Mouse (Mus musculus): Measurements from ENCODE around the gene Flywch2. TPM values are rescaled to one million over a fixed set of nuclear protein-coding genes. Genes with fewer than 3 reads are reported as not detected.

Gene Flywch2
- polyA plus RNA-seq, 1 experiment from 2014 or later = 55.7 TPM

GRCm38 (mm10) chr17:23740136-23740584 is 45.7 kb downstream of the Flywch2 start:
- H3K27me3 ChIP-seq (ENCODE audit: control insufficient read depth, insufficient read depth, low read length) = peaks cover 78% of the 10 kb centered on the region
- H3K9ac ChIP-seq (ENCODE audit: low read length) = peak overlapping the region; percentile 58
- H3K4me1 ChIP-seq (ENCODE audit: control insufficient read depth, insufficient read depth, low read length) = peaks cover 12% of the 10 kb centered on the region
- H3K27ac ChIP-seq (replicated peaks; ENCODE audit: low read depth, low read length) = no peak overlapping the region
- H3K4me2 ChIP-seq (ENCODE audit: low read depth, severe bottlenecking) = peak overlapping the region; percentile 98
- 0 out of 2 replicates have a peak, but pooled peaks cover 3% of the 10 kb centered on the region for H3K36me3 ChIP-seq (ENCODE audit: control insufficient read depth, insufficient read depth, low read length)
- under 1% methylated on average over 46 of the region's 46 CpGs for WGBS
- peaks cover 4% of the 10 kb centered on the region; the same call in 1 of the 2 replicates for H3K9me3 ChIP-seq (ENCODE audit: control insufficient read depth, low read length)
- peak overlapping the region; percentile 64 for H3K4me3 ChIP-seq (ENCODE audit: low read depth, low read length)
- DNase-seq (ENCODE audit: low spot score) (peak; percentile 86), ATAC-seq (ENCODE audit: insufficient number of reproducible peaks, low FRiP score, low TSS enrichment, low read depth) (peak; percentile 67; the same call in 1 of the 2 replicates)

GRCm38 (mm10) chr17:23739202-23740135 is 46.4 kb downstream of the Flywch2 start:
- peak; percentile 65 for DNase-seq (ENCODE audit: low spot score)
- Histone ChIP-seq H3K4me2 (ENCODE audit: low read depth, severe bottlenecking) (peak overlapping the region; percentile 98), H3K27me3 (ENCODE audit: control insufficient read depth, insufficient read depth, low read length) (peaks cover 71% of the 10 kb centered on the region), H3K9ac (ENCODE audit: low read length) (peak overlapping the region; percentile 58), H3K9me3 (ENCODE audit: control insufficient read depth, low read length) (peaks cover 4% of the 10 kb centered on the region; the same call in 1 of the 2 replicates), H3K36me3 (ENCODE audit: control insufficient read depth, insufficient read depth, low read length) (0 out of 2 replicates have a peak, but pooled peaks cover 3% of the 10 kb centered on the region), H3K4me3 (ENCODE audit: low read depth, low read length) (peak overlapping the region; percentile 64), H3K27ac (replicated peaks; ENCODE audit: low read depth, low read length) (no peak overlapping the region), H3K4me1 (ENCODE audit: control insufficient read depth, insufficient read depth, low read length) (peaks cover 7% of the 10 kb centered on the region; the same call in 1 of the 2 replicates)
- ATAC-seq (ENCODE audit: insufficient number of reproducible peaks, low FRiP score, low TSS enrichment, low read depth) = peak; percentile 33; the same call in 1 of the 2 replicates
- 1% methylated on average over 48 of the region's 48 CpGs for WGBS

- 41% methylated on average over 2 of the region's 2 CpGs for WGBS
- Histone ChIP-seq H3K27ac (replicated peaks; ENCODE audit: low read depth, low read length) (no peak overlapping the region), H3K4me3 (ENCODE audit: low read depth, low read length) (peak overlapping the region; percentile 64), H3K36me3 (ENCODE audit: control insufficient read depth, insufficient read depth, low read length) (0 out of 2 replicates have a peak, but pooled peaks cover 5% of the 10 kb centered on the region), H3K27me3 (ENCODE audit: control insufficient read depth, insufficient read depth, low read length) (peaks cover 64% of the 10 kb centered on the region), H3K9me3 (ENCODE audit: control insufficient read depth, low read length) (peaks cover 4% of the 10 kb centered on the region; the same call in 1 of the 2 replicates), H3K4me2 (ENCODE audit: low read depth, severe bottlenecking) (peak overlapping the region; percentile 98; the same call in 1 of the 2 replicates), H3K4me1 (ENCODE audit: control insufficient read depth, insufficient read depth, low read length) (peaks cover 7% of the 10 kb centered on the region; the same call in 1 of the 2 replicates), H3K9ac (ENCODE audit: low read length) (no peak overlapping the region)
- ATAC-seq (ENCODE audit: insufficient number of reproducible peaks, low FRiP score, low TSS enrichment, low read depth) = no peak
- no peak for DNase-seq (ENCODE audit: low spot score)
Measured at GRCm38 (mm10) chr17:23738836-23739201, 47.1 kb downstream of the Flywch2 start.

GRCm38 (mm10) chr17:23737493-23738445 is 48.1 kb downstream of the Flywch2 start:
- DNase-seq (ENCODE audit: low spot score) (no peak), ATAC-seq (ENCODE audit: insufficient number of reproducible peaks, low FRiP score, low TSS enrichment, low read depth) (no peak)
- H3K36me3 ChIP-seq (ENCODE audit: control insufficient read depth, insufficient read depth, low read length) = peaks cover 5% of the 10 kb centered on the region; the same call in 1 of the 2 replicates
- H3K27me3 ChIP-seq (ENCODE audit: control insufficient read depth, insufficient read depth, low read length) = peaks cover 54% of the 10 kb centered on the region
- H3K4me1 ChIP-seq (ENCODE audit: control insufficient read depth, insufficient read depth, low read length) = peaks cover 7% of the 10 kb centered on the region; the same call in 1 of the 2 replicates
- WGBS = 59% methylated on average over 15 of the region's 15 CpGs
- no peak overlapping the region for H3K9ac ChIP-seq (ENCODE audit: low read length)
- H3K27ac ChIP-seq (replicated peaks; ENCODE audit: low read depth, low read length) = no peak overlapping the region
- H3K4me3 ChIP-seq (ENCODE audit: low read depth, low read length) = no peak overlapping the region
- no peak overlapping the region for H3K4me2 ChIP-seq (ENCODE audit: low read depth, severe bottlenecking)
- H3K9me3 ChIP-seq (ENCODE audit: control insufficient read depth, low read length) = peaks cover 4% of the 10 kb centered on the region; the same call in 1 of the 2 replicates

- no peak overlapping the region for H3K4me3 ChIP-seq (ENCODE audit: low read depth, low read length)
- DNase-seq (ENCODE audit: low spot score) (no peak), ATAC-seq (ENCODE audit: insufficient number of reproducible peaks, low FRiP score, low TSS enrichment, low read depth) (no peak)
- H3K4me2 ChIP-seq (ENCODE audit: low read depth, severe bottlenecking) = no peak overlapping the region
- H3K27ac ChIP-seq (replicated peaks; ENCODE audit: low read depth, low read length) = no peak overlapping the region
- no peaks in the 10 kb centered on the region; the same call in 1 of the 2 replicates for H3K9me3 ChIP-seq (ENCODE audit: control insufficient read depth, low read length)
- 88% methylated on average over 1 of the region's 1 CpGs for WGBS
- peaks cover 22% of the 10 kb centered on the region for H3K27me3 ChIP-seq (ENCODE audit: control insufficient read depth, insufficient read depth, low read length)
- H3K36me3 ChIP-seq (ENCODE audit: control insufficient read depth, insufficient read depth, low read length) = peaks cover 5% of the 10 kb centered on the region; the same call in 1 of the 2 replicates
- H3K9ac ChIP-seq (ENCODE audit: low read length) = no peak overlapping the region
- no peaks in the 10 kb centered on the region; the same call in 1 of the 2 replicates for H3K4me1 ChIP-seq (ENCODE audit: control insufficient read depth, insufficient read depth, low read length)
Measured at GRCm38 (mm10) chr17:23734341-23734740, 51.5 kb downstream of the Flywch2 start.

GRCm38 (mm10) chr17:23730441-23730840 is 55.4 kb downstream of the Flywch2 start:
- ATAC-seq (ENCODE audit: insufficient number of reproducible peaks, low FRiP score, low TSS enrichment, low read depth) (no peak), DNase-seq (ENCODE audit: low spot score) (no peak)
- 41% methylated on average over 1 of the region's 1 CpGs for WGBS
- Histone ChIP-seq H3K4me2 (ENCODE audit: low read depth, severe bottlenecking) (no peak overlapping the region), H3K4me1 (ENCODE audit: control insufficient read depth, insufficient read depth, low read length) (peaks cover 4% of the 10 kb centered on the region), H3K27me3 (ENCODE audit: control insufficient read depth, insufficient read depth, low read length) (no peaks in the 10 kb centered on the region), H3K4me3 (ENCODE audit: low read depth, low read length) (no peak overlapping the region), H3K9me3 (ENCODE audit: control insufficient read depth, low read length) (no peaks in the 10 kb centered on the region), H3K9ac (ENCODE audit: low read length) (no peak overlapping the region), H3K36me3 (ENCODE audit: control insufficient read depth, insufficient read depth, low read length) (peaks cover 4% of the 10 kb centered on the region; the same call in 1 of the 2 replicates), H3K27ac (replicated peaks; ENCODE audit: low read depth, low read length) (no peak overlapping the region)

All from limb, embryonic 11.5 days (tissue).